Mouse (Mus musculus): Measurements from ENCODE around the gene Gm813. TPM values are rescaled to one million over a fixed set of nuclear protein-coding genes. Genes with fewer than 3 reads are reported as not detected.

The Gm813 gene
- total RNA-seq, 2 experiments from 2014 or later, result not detected

GRCm38 (mm10) chr16:58617346-58617745 lies 568 bp upstream of the Gm813 start:
- no peak for DNase-seq
- intact Hi-C loops (cut with DNase I), result loop anchor here (2.0 to 10.0 kb wide), 2 partner anchors 93 to 155 kb away; partner anchors contain the start of gene St3gal6

DNA sequence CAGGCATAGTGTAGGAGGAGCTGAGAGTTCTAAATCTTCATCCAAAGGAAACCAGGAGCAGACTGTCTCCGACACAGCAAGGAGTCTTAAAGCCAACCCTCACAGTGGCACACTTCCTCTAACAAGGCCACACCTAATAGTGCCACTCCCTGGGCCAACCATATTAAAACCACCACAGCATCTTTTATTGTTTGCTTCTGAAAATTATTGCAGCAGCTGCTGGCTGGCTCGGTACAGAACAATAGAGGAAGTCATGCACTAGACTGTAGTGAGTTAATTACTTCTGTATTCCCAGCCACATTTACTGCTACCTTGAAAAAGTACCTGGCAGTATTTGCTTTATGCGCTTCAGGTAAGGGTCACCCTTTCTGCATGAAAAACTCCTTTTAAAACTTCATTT lies 3.8 kb downstream of the Gm813 start:
- DNase-seq, result no peak
- intact Hi-C loops (cut with DNase I), result loop anchor here (10.0 kb wide), 1 partner anchor 88 kb away; the partner anchor contains the start of gene St3gal6

DNA sequence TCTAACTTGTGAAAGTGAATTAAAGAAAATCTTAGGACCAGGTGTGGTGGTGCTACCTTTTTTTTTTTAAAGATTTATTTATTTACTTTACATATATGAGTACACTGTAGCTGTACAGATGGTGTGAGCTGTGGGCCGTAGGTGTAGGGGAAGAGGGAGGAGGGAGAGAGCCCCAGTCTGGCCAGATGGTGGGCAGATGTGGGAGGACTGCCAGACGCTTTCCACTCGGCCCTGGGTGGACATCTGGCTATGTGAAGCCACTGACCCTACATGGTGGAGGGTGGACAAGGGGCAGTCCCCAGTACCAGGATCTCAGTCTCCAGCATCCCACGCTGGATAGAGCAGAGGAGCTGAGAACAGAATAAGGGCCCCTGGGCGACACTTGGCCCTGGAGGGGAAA lies 9.7 kb downstream of the Gm813 start:
- intact Hi-C loops (cut with DNase I), result no loop called here
- no peak for DNase-seq

DNA sequence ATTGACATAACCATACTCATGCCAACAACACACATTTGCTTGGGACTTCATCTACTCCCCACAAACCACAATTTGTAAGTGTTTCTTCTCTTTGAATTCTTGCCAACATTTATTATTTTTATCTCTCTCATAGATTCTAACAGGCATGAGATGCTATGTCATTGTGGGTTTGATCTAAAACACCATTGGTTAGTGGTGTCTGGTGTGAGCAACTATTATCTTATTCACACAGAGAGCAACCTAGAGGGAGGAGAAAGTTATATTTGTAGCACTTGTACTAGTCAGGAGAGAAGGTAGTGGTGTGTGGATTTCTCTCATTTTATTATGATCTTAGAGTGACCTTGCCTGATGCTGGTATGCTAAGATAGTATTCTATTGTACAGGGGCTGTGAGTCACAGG lies 12.1 kb downstream of the Gm813 start:
- no peak for DNase-seq
- intact Hi-C loops (cut with DNase I), result no loop called here

DNA sequence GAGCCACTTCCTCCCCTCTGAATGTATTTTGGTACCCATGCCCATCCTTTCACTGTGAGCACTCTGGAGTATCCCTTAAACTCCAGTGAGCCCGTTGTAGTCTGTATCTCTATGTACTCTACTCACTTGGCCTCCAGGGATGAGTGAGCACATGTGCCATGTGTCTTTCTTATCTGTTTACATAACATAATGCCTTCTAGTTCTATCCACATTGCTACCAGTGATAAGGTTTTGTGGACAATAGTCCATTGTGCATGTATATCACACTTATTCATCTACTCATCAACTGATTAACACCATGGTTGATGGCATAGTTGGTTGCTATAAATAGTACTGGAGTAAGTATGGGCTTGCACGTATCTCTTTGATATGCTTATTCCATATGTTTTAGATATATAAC lies 12.9 kb downstream of the Gm813 start:
- no peak for DNase-seq
- intact Hi-C loops (cut with DNase I), result no loop called here

- DNase-seq, result no peak
- intact Hi-C loops (cut with DNase I), result no loop called here
Measured at GRCm38 (mm10) chr16:58600846-58601245, 15.9 kb downstream of the Gm813 start.

GRCm38 (mm10) chr16:58591299-58591698 lies 25.5 kb downstream of the Gm813 start:
- intact Hi-C loops (cut with DNase I), result no loop called here

DNA sequence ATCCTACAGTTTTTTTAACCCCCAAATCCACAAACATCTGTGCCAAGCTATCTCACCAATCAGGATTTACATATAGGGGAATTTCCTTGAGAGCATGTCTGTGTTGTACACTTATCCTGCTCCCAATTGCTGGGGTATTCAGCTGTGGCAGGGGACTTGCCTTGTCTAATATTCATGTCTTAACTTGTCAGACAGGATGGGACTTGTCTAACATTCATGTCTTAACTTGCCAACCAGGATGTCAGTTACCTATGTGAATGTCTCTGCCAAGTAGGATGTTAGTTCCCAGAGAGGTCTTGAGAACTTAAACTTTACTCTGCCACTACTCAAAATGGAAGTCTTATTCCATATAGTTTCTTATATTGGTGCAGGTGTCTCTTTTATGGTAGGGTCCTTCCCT lies 27.3 kb downstream of the Gm813 start:
- intact Hi-C loops (cut with DNase I), result no loop called here

More at GRCm38 (mm10) chr16:58591299-58591698, 25.5 kb downstream of the Gm813 start:
- DNase-seq, result no peak

GRCm38 (mm10) chr16:58573949-58574722 lies 42.6 kb downstream of the Gm813 start:
- intact Hi-C loops (cut with DNase I), result no loop called here
- DNase-seq, result no peak

More for the DNA sequence above, 27.3 kb downstream of the Gm813 start:
- DNase-seq, result no peak

DNA sequence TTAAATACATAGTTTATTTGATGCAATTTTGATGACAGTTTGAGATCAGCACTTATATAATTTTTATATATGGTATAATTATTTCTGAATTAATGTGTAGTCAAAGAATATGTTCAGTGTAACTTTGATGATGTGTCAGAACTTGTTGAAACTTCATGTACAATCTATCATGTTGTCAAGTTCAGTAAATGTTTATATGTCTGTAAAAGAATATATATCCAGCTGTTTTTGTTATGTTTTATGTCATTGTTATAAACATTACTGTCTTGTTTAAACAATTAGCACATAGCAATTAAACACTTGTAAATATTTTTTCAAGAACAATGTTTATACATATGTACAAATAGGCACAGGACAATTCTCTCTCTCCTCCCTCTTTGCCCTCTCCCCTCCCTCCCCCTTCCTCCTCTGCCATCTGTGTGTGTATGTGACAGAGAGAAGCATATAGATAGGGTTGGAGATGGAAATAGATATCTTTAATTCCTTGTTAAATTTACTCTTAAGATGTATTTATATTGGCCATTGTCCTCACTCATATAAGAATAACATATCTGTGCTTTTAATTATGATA lies 46.0 kb downstream of the Gm813 start:
- no peak for DNase-seq
- intact Hi-C loops (cut with DNase I), result no loop called here

Other genes starting within 250 kb of the Gm813 start
- gene Dcbld2, start 208.5 kb downstream of the Gm813 start, total RNA-seq (2021), result 10 to 100 TPM; 33.5 to 37.1 TPM
- 10 to 100 TPM; 12.6 to 14.4 TPM for gene St3gal6, start 92.7 kb downstream of the Gm813 start, total RNA-seq (2021)
- gene E330017A01Rik, start 21.8 kb upstream of the Gm813 start, total RNA-seq (2021), result not detected
- 10 to 100 TPM; 19.7 to 20.5 TPM for gene Cpox, start 53.3 kb upstream of the Gm813 start, total RNA-seq (2021)
- not detected for gene Gpr15, start 102.1 kb upstream of the Gm813 start, total RNA-seq (2021)
- 100 to 1,000 TPM in 1 of 2 experiments, 10 to 100 TPM in 1; 93.9 to 111 TPM for gene Cldnd1, start 110.9 kb upstream of the Gm813 start, total RNA-seq (2021)
- gene Olfr172, start 146.2 kb upstream of the Gm813 start, total RNA-seq (2021), result not detected
- gene Olfr173, start 183.3 kb upstream of the Gm813 start, total RNA-seq (2021), result not detected
- gene Olfr175-ps1, start 209.8 kb upstream of the Gm813 start, total RNA-seq (2021), result not detected

Measured in left cerebral cortex, postnatal 4 days (tissue).